Mouse (Mus musculus): ENCODE data around the gene Carmil2. TPM values are rescaled to one million over a fixed set of nuclear protein-coding genes. Genes with fewer than 3 reads are reported as not detected.

Carmil2 gene
- polyA plus RNA-seq, 1 experiment from 2014 or later = 1.4 TPM

- no peaks in the 10 kb centered on the region for H3K9me3 ChIP-seq (ENCODE audit: control insufficient read depth, low read length)
- ATAC-seq (ENCODE audit: low read depth) (no peak), DNase-seq (ENCODE audit: low spot score) (no peak)
- 88% methylated on average over 9 of the region's 9 CpGs for WGBS
- no peak overlapping the region for H3K27ac ChIP-seq (replicated peaks; ENCODE audit: low read depth, low read length)
- no peak overlapping the region for H3K4me3 ChIP-seq (ENCODE audit: low read depth, low read length)
- no peak overlapping the region for H3K4me2 ChIP-seq (ENCODE audit: low read depth, low read length)
- H3K36me3 ChIP-seq (ENCODE audit: control insufficient read depth, insufficient read depth, low read length) = peaks cover 29% of the 10 kb centered on the region
- H3K9ac ChIP-seq (ENCODE audit: low read depth, low read length) = no peak overlapping the region
- no peaks in the 10 kb centered on the region for H3K4me1 ChIP-seq (ENCODE audit: control insufficient read depth, insufficient read depth, low read length)
- no peaks in the 10 kb centered on the region for H3K27me3 ChIP-seq (replicated peaks; ENCODE audit: control insufficient read depth, insufficient read depth, low read length)
Measured at GRCm38 (mm10) chr8:105722861-105723260, 36.8 kb downstream of the Carmil2 start.

GRCm38 (mm10) chr8:105725726-105726125 is 39.7 kb downstream of the Carmil2 start:
- 75% methylated on average over 5 of the region's 5 CpGs for WGBS
- ATAC-seq (ENCODE audit: low read depth) (no peak), DNase-seq (ENCODE audit: low spot score) (no peak)
- Histone ChIP-seq H3K9ac (ENCODE audit: low read depth, low read length) (no peak overlapping the region), H3K4me2 (ENCODE audit: low read depth, low read length) (no peak overlapping the region), H3K27me3 (replicated peaks; ENCODE audit: control insufficient read depth, insufficient read depth, low read length) (no peaks in the 10 kb centered on the region), H3K9me3 (ENCODE audit: control insufficient read depth, low read length) (no peaks in the 10 kb centered on the region), H3K4me1 (ENCODE audit: control insufficient read depth, insufficient read depth, low read length) (no peaks in the 10 kb centered on the region), H3K36me3 (ENCODE audit: control insufficient read depth, insufficient read depth, low read length) (peaks cover 33% of the 10 kb centered on the region), H3K27ac (replicated peaks; ENCODE audit: low read depth, low read length) (no peak overlapping the region), H3K4me3 (ENCODE audit: low read depth, low read length) (no peak overlapping the region)

- Histone ChIP-seq H3K9me3 (ENCODE audit: control insufficient read depth, low read length) (no peaks in the 10 kb centered on the region), H3K9ac (ENCODE audit: low read depth, low read length) (no peak overlapping the region; the same call in 1 of the 2 replicates), H3K27me3 (replicated peaks; ENCODE audit: control insufficient read depth, insufficient read depth, low read length) (no peaks in the 10 kb centered on the region), H3K36me3 (ENCODE audit: control insufficient read depth, insufficient read depth, low read length) (peaks cover 33% of the 10 kb centered on the region), H3K4me1 (ENCODE audit: control insufficient read depth, insufficient read depth, low read length) (no peaks in the 10 kb centered on the region), H3K4me3 (ENCODE audit: low read depth, low read length) (no peak overlapping the region), H3K27ac (replicated peaks; ENCODE audit: low read depth, low read length) (no peak overlapping the region), H3K4me2 (ENCODE audit: low read depth, low read length) (no peak overlapping the region)
- 86% methylated on average over 18 of the region's 18 CpGs for WGBS
- ATAC-seq (ENCODE audit: low read depth) (no peak), DNase-seq (ENCODE audit: low spot score) (peak; percentile 42)
Measured at GRCm38 (mm10) chr8:105727397-105728124, 41.5 kb downstream of the Carmil2 start.

GRCm38 (mm10) chr8:105732186-105732585 is 46.1 kb downstream of the Carmil2 start:
- no peak for ATAC-seq (ENCODE audit: low read depth)
- Histone ChIP-seq H3K9me3 (ENCODE audit: control insufficient read depth, low read length) (no peaks in the 10 kb centered on the region), H3K36me3 (ENCODE audit: control insufficient read depth, insufficient read depth, low read length) (peaks cover 8% of the 10 kb centered on the region; the same call in 1 of the 2 replicates), H3K27me3 (replicated peaks; ENCODE audit: control insufficient read depth, insufficient read depth, low read length) (no peaks in the 10 kb centered on the region), H3K9ac (ENCODE audit: low read depth, low read length) (no peak overlapping the region), H3K4me2 (ENCODE audit: low read depth, low read length) (no peak overlapping the region), H3K4me1 (ENCODE audit: control insufficient read depth, insufficient read depth, low read length) (no peaks in the 10 kb centered on the region), H3K4me3 (ENCODE audit: low read depth, low read length) (no peak overlapping the region), H3K27ac (replicated peaks; ENCODE audit: low read depth, low read length) (no peak overlapping the region)
- no peak for DNase-seq (ENCODE audit: low spot score)
- WGBS = 95% methylated on average over 5 of the region's 5 CpGs

- DNase-seq (ENCODE audit: low spot score) (no peak), ATAC-seq (ENCODE audit: low read depth) (no peak)
- Histone ChIP-seq H3K36me3 (ENCODE audit: control insufficient read depth, insufficient read depth, low read length) (no peaks in the 10 kb centered on the region), H3K9ac (ENCODE audit: low read depth, low read length) (no peak overlapping the region), H3K4me2 (ENCODE audit: low read depth, low read length) (no peak overlapping the region), H3K4me1 (ENCODE audit: control insufficient read depth, insufficient read depth, low read length) (no peaks in the 10 kb centered on the region), H3K27ac (replicated peaks; ENCODE audit: low read depth, low read length) (no peak overlapping the region), H3K27me3 (replicated peaks; ENCODE audit: control insufficient read depth, insufficient read depth, low read length) (no peaks in the 10 kb centered on the region), H3K9me3 (ENCODE audit: control insufficient read depth, low read length) (no peaks in the 10 kb centered on the region), H3K4me3 (ENCODE audit: low read depth, low read length) (no peak overlapping the region)
- WGBS = 92% methylated on average over 5 of the region's 5 CpGs
Measured at GRCm38 (mm10) chr8:105739216-105739615, 53.1 kb downstream of the Carmil2 start.

GRCm38 (mm10) chr8:105743301-105743700 is 57.2 kb downstream of the Carmil2 start:
- 0 out of 2 replicates have a peak, but pooled peaks cover 3% of the 10 kb centered on the region for H3K4me1 ChIP-seq (ENCODE audit: control insufficient read depth, insufficient read depth, low read length)
- no peak overlapping the region for H3K4me2 ChIP-seq (ENCODE audit: low read depth, low read length)
- no peaks in the 10 kb centered on the region for H3K27me3 ChIP-seq (replicated peaks; ENCODE audit: control insufficient read depth, insufficient read depth, low read length)
- no peak overlapping the region for H3K27ac ChIP-seq (replicated peaks; ENCODE audit: low read depth, low read length)
- 86% methylated on average over 4 of the region's 4 CpGs for WGBS
- DNase-seq (ENCODE audit: low spot score) (no peak), ATAC-seq (ENCODE audit: low read depth) (no peak)
- no peaks in the 10 kb centered on the region for H3K36me3 ChIP-seq (ENCODE audit: control insufficient read depth, insufficient read depth, low read length)
- H3K9me3 ChIP-seq (ENCODE audit: control insufficient read depth, low read length) = no peaks in the 10 kb centered on the region
- H3K9ac ChIP-seq (ENCODE audit: low read depth, low read length) = no peak overlapping the region
- H3K4me3 ChIP-seq (ENCODE audit: low read depth, low read length) = no peak overlapping the region

Other genes starting within 250 kb of the Carmil2 start
- 186 and 243 TPM in 2 replicates for gene Tppp3, start 214.7 kb upstream of the Carmil2 start, polyA plus RNA-seq (2014; fragmentation: Nextera tagmentation; extraction: Ambion mirVana)
- gene Zdhhc1, start 189.4 kb upstream of the Carmil2 start, polyA plus RNA-seq (2014; fragmentation: Nextera tagmentation; extraction: Ambion mirVana) = 30.1 and 38.6 TPM in 2 replicates
- gene Hsd11b2, start 167.5 kb upstream of the Carmil2 start, polyA plus RNA-seq (2014; fragmentation: Nextera tagmentation; extraction: Ambion mirVana) = 1.1 and 2.2 TPM in 2 replicates
- 92.7 and 102 TPM in 2 replicates for gene Atp6v0d1, start 120.2 kb upstream of the Carmil2 start, polyA plus RNA-seq (2014; fragmentation: Nextera tagmentation; extraction: Ambion mirVana)
- 22.4 and 23.6 TPM in 2 replicates for gene Ripor1, start 81.0 kb upstream of the Carmil2 start, polyA plus RNA-seq (2014; fragmentation: Nextera tagmentation; extraction: Ambion mirVana)
- gene Ctcf, start 49.7 kb upstream of the Carmil2 start, polyA plus RNA-seq (2014; fragmentation: Nextera tagmentation; extraction: Ambion mirVana) = 80.9 and 82.5 TPM in 2 replicates
- gene Agrp, start 48.9 kb upstream of the Carmil2 start, polyA plus RNA-seq (2014; fragmentation: Nextera tagmentation; extraction: Ambion mirVana) = 1.7 and 1.9 TPM in 2 replicates
- gene Acd, start 14.8 kb downstream of the Carmil2 start, polyA plus RNA-seq (2014; fragmentation: Nextera tagmentation; extraction: Ambion mirVana) = 56.4 and 58.7 TPM in 2 replicates
- gene Pard6a, start 14.9 kb downstream of the Carmil2 start, polyA plus RNA-seq (2014; fragmentation: Nextera tagmentation; extraction: Ambion mirVana) = 17.8 and 18.4 TPM in 2 replicates
- gene 4933405L10Rik, start 21.4 kb downstream of the Carmil2 start, polyA plus RNA-seq (2014; fragmentation: Nextera tagmentation; extraction: Ambion mirVana) = 0.42 TPM in 1 of 2 replicates, not detected in the other
- gene Enkd1, start 21.9 kb downstream of the Carmil2 start, polyA plus RNA-seq (2014; fragmentation: Nextera tagmentation; extraction: Ambion mirVana) = 20.7 and 20.8 TPM in 2 replicates
- gene Gfod2, start 72.4 kb downstream of the Carmil2 start, polyA plus RNA-seq (2014; fragmentation: Nextera tagmentation; extraction: Ambion mirVana) = 14.7 and 15.1 TPM in 2 replicates
- 10.8 and 11.2 TPM in 2 replicates for gene Ranbp10, start 141.1 kb downstream of the Carmil2 start, polyA plus RNA-seq (2014; fragmentation: Nextera tagmentation; extraction: Ambion mirVana)
- 0.52 and 3.4 TPM in 2 replicates for gene Tsnaxip1, start 141.5 kb downstream of the Carmil2 start, polyA plus RNA-seq (2014; fragmentation: Nextera tagmentation; extraction: Ambion mirVana)
- gene Cenpt, start 167.0 kb downstream of the Carmil2 start, polyA plus RNA-seq (2014; fragmentation: Nextera tagmentation; extraction: Ambion mirVana) = 35.0 and 35.8 TPM in 2 replicates
- gene Thap11, start 168.9 kb downstream of the Carmil2 start, polyA plus RNA-seq (2014; fragmentation: Nextera tagmentation; extraction: Ambion mirVana) = 59.6 and 61.8 TPM in 2 replicates
- 223 and 258 TPM in 2 replicates for gene Nutf2, start 174.3 kb downstream of the Carmil2 start, polyA plus RNA-seq (2014; fragmentation: Nextera tagmentation; extraction: Ambion mirVana)
- 35.8 and 42.0 TPM in 2 replicates for gene Edc4, start 194.6 kb downstream of the Carmil2 start, polyA plus RNA-seq (2014; fragmentation: Nextera tagmentation; extraction: Ambion mirVana)
- gene Nrn1l, start 207.3 kb downstream of the Carmil2 start, polyA plus RNA-seq (2014; fragmentation: Nextera tagmentation; extraction: Ambion mirVana) = 0.62 and 0.71 TPM in 2 replicates
- 26.1 and 34.0 TPM in 2 replicates for gene Pskh1, start 214.2 kb downstream of the Carmil2 start, polyA plus RNA-seq (2014; fragmentation: Nextera tagmentation; extraction: Ambion mirVana)
- gene Ctrl, start 247.6 kb downstream of the Carmil2 start, polyA plus RNA-seq (2014; fragmentation: Nextera tagmentation; extraction: Ambion mirVana) = 0.57 and 1.1 TPM in 2 replicates